8 mouse cellular contexts compared by ENCODE assay signal in the genomic region with DNA sequence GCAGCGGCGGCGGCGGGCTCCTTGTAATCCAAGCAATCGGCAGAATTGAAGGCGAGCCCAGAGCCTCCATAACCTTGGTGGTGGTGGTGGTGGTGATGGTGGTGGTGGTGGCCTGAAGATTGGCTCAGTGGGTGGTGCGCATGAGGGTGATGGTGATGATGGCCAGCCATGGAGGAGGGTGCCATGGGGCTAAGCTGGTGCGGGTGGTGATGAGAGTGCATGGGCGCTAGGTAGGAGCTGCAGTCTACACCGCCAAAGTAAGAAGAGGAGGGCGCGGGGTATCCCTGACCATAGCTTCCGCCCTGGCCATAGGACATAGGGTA. TPM values are rescaled to one million over a fixed set of nuclear protein-coding genes. Genes with fewer than 3 reads are reported as not detected.
DNase-seq lines count a peak whose midpoint lies in the region; ATAC-seq and TF ChIP-seq lines count a peak whose summit lies in the region.

No protein-coding gene starts in this region.

- peak overlapping the region; percentile 45 for H3K4me3 ChIP-seq in heart, embryonic 12.5 days
- H3K4me3 ChIP-seq in limb, embryonic 10.5 days: peak overlapping the region; percentile 40
- H3K4me3 ChIP-seq in stomach, postnatal 0 days (ENCODE audit: low read depth, low read length): peak overlapping the region; percentile 32
- no peak overlapping the region for H3K4me3 ChIP-seq in thymus, adult 2 months (ENCODE audit: control insufficient read depth, insufficient read depth, low read length)

- no peak for TF ChIP-seq CTCF in stomach, postnatal 0 days (IDR thresholded peaks at IDR 0.05; ENCODE audit: low read depth)
- no peak for TF ChIP-seq CTCF in thymus, adult 2 months (IDR thresholded peaks at IDR 0.05; ENCODE audit: borderline replicate concordance, control insufficient read depth, extremely low read depth, insufficient read depth, low read length, poor library complexity)

- H3K4me1 ChIP-seq in heart, embryonic 12.5 days (replicated peaks): peaks cover 47% of the 10 kb centered on the region
- peaks cover 43% of the 10 kb centered on the region for H3K4me1 ChIP-seq in limb, embryonic 10.5 days
- H3K4me1 ChIP-seq in stomach, postnatal 0 days (replicated peaks; ENCODE audit: control insufficient read depth, insufficient read depth): no peaks in the 10 kb centered on the region; the same call in 1 of the 2 replicates
- H3K4me1 ChIP-seq in thymus, adult 2 months (replicated peaks; ENCODE audit: control insufficient read depth, insufficient read depth, low read length): no peaks in the 10 kb centered on the region

- peak overlapping the region; percentile 72 for H3K4me2 ChIP-seq in heart, embryonic 12.5 days
- H3K4me2 ChIP-seq in stomach, postnatal 0 days (replicated peaks; ENCODE audit: low read depth): peak overlapping the region; percentile 37; the same call in 1 of the 2 replicates

- no peak for DNase-seq in heart, adult 11 months
- peak; percentile 45 for DNase-seq in right cerebral cortex, postnatal 4 days
- no peak for DNase-seq in right cerebral cortex, adult 2 months (ENCODE audit: low spot score in 2 of 2)
- DNase-seq in limb, embryonic 10.5 days (ENCODE audit: low spot score): no peak
- no peak for DNase-seq in stomach, postnatal 0 days (ENCODE audit: low spot score)
- DNase-seq in gastrocnemius, postnatal 14 days: no peak
- no peak for DNase-seq in thymus, adult 2 months

- H3K27ac ChIP-seq in heart, embryonic 12.5 days (ENCODE audit: poor library complexity, severe bottlenecking): no peak overlapping the region
- H3K27ac ChIP-seq in limb, embryonic 10.5 days: no peak overlapping the region
- H3K27ac ChIP-seq in stomach, postnatal 0 days (replicated peaks): no peak overlapping the region
- no peak overlapping the region for H3K27ac ChIP-seq in thymus, adult 2 months (ENCODE audit: control insufficient read depth, insufficient read depth, low read length)

- H3K27me3 ChIP-seq in heart, embryonic 12.5 days (replicated peaks): peaks cover 71% of the 10 kb centered on the region
- H3K27me3 ChIP-seq in limb, embryonic 10.5 days (ENCODE audit: low read depth, poor library complexity, severe bottlenecking): peaks cover 100% of the 10 kb centered on the region
- peaks cover 12% of the 10 kb centered on the region for H3K27me3 ChIP-seq in stomach, postnatal 0 days (ENCODE audit: control insufficient read depth, insufficient read depth, low read length)
- peaks cover 48% of the 10 kb centered on the region for H3K27me3 ChIP-seq in thymus, adult 2 months (ENCODE audit: control insufficient read depth, insufficient read depth, low read length)

- no peak overlapping the region for H3K9ac ChIP-seq in heart, embryonic 12.5 days
- H3K9ac ChIP-seq in stomach, postnatal 0 days (ENCODE audit: low read length): no peak overlapping the region

- 4% methylated on average over 13 of the region's 13 CpGs for WGBS in heart, embryonic 12.5 days
- WGBS in limb, embryonic 10.5 days: under 1% methylated on average over 13 of the region's 13 CpGs
- 1% methylated on average over 13 of the region's 13 CpGs for WGBS in stomach, postnatal 0 days
- WGBS in thymus, adult 2 months: 15% methylated on average over 13 of the region's 13 CpGs

- TF ChIP-seq POLR2A in thymus, adult 2 months (IDR thresholded peaks at IDR 0.05; ENCODE audit: control insufficient read depth, extremely low read depth, insufficient read depth, low read length, poor library complexity): no peak

- peaks cover 4% of the 10 kb centered on the region; the same call in 1 of the 2 replicates for H3K9me3 ChIP-seq in heart, embryonic 12.5 days (replicated peaks)
- no peaks in the 10 kb centered on the region for H3K9me3 ChIP-seq in limb, embryonic 10.5 days (replicated peaks)
- no peaks in the 10 kb centered on the region for H3K9me3 ChIP-seq in stomach, postnatal 0 days (ENCODE audit: control insufficient read depth, low read length)

- no peak for ATAC-seq in heart, embryonic 12.5 days (ENCODE audit: insufficient number of reproducible peaks, low FRiP score)
- 0 out of 2 replicates have a peak, but pooled peaks have one; percentile 22 for ATAC-seq in stomach, postnatal 0 days (ENCODE audit: low FRiP score, low TSS enrichment)

- TF ChIP-seq EP300 in stomach, postnatal 0 days (optimal IDR thresholded peaks at IDR 0.05): no peak

- intact Hi-C loops in gastrocnemius, postnatal 14 days (cut with DNase I; ENCODE audit: low total_unique reads): loop anchor here (10.0 kb wide), 1 partner anchor 209 kb away; no protein-coding TSS in a partner anchor

- no peaks in the 10 kb centered on the region for H3K36me3 ChIP-seq in heart, embryonic 12.5 days
- H3K36me3 ChIP-seq in limb, embryonic 10.5 days: no peaks in the 10 kb centered on the region
- H3K36me3 ChIP-seq in stomach, postnatal 0 days (ENCODE audit: control insufficient read depth, insufficient read depth, low read length): no peaks in the 10 kb centered on the region
- H3K36me3 ChIP-seq in thymus, adult 2 months (ENCODE audit: control insufficient read depth, insufficient read depth, low read length): no peaks in the 10 kb centered on the region

RNA-seq across cellular contexts. Expression of gene Otx1, which starts 6.4 kb away (rescaled TPM):
- 0.28 and 0.45 TPM in 2 replicates for polyA plus RNA-seq in heart, embryonic 12.5 days (2016; fragmentation: Nextera tagmentation; extraction: Ambion mirVana)
- polyA plus RNA-seq in limb, embryonic 10.5 days (2016; fragmentation: Nextera tagmentation; extraction: Ambion mirVana): 0.14 and 0.15 TPM in 2 replicates
- 0.02 TPM in 1 of 2 replicates, not detected in the other for polyA plus RNA-seq in stomach, postnatal 0 days (2015; fragmentation: Nextera tagmentation; extraction: Ambion mirVana)
- total RNA-seq in gastrocnemius, postnatal 14 days (2021): not detected
- 0.03 and 0.09 TPM in 2 replicates for polyA plus RNA-seq in thymus, adult 2 months (2012; rRNA removed)
